Mouse (Mus musculus) urinary bladder, postnatal 14 days (tissue): ENCODE measurements around the gene Adm.
"Not testable (repeated sequence)": the region's sequence is repeated elsewhere in the genome, so short reads cannot be mapped to it uniquely, and the experiment has no call there.

ENCODE experiments used
- DNase-seq: peaks from one replicate; pipeline ENCODE4 v3.0.0; 2021; ENCODE audit warnings: low spot score

Adm gene

DNA sequence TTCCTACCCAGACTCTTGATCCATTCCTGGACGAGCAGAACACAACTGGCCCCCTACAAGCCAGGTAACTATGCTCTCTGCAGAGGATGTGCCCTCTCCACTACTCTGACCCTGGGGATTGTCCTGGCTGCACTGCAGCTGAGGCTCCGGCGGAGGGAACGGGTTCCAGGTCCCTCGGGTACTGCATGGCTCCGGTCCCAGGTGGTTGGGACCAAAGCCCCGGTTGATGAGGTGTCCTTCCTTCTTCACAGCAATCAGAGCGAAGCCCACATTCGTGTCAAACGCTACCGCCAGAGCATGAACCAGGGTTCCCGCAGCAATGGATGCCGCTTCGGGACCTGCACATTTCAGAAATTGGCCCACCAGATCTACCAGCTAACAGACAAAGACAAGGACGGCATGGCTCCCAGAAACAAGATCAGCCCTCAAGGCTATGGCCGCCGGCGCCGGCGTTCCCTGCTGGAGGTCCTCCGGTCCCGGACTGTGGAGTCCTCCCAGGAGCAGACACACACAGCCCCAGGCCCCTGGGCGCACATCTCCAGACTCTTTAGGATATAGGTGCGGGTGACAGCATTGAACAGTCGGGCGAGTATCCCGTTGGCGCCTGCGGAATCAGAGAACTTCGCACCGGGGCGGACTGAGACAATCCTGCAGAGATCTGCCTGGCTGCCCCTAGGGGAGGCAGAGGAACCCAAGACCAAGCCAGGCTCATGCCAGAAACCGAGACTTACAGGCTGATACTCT lies 1.3 kb downstream of the Adm start:
- peak; percentile 31 for DNase-seq

DNA sequence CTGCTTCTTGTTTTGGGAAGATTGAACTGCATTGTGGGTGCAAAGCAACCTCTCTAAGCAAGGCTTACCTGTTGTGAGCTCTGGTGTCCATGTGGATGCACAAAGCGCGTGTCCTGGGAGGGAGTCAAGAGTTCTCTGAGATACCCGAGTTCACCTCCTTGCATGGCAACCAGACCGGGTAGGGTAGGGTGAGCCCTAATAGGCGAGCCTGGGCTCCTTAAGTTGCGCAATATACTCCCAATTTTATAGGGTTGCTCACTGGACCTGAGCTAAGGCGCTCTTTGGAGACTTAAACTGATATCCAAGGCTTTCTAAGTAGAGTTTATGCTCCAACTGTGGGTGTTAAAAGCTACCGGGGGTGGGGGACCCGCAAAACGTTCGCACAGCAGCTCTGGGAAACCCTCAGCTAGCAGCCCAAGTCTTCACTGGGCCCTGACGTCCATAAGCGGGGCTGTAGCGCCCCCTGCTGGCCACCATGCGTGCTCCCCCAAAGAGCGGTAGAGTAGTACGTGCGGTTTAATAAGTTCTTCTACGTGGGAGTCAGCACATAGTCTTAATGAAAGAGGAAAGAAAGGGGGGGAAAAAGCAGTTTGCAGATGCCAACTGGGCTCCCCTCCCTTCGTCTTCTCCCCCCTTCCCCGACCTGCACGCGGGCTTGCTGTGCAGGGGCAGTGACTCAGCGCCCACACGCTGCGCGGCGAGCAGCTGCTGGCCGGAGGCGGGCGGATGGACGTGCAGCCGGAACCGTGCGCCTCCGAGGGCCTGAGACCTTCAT lies 2.6 kb downstream of the Adm start:
- peak; percentile 84 for DNase-seq

DNA sequence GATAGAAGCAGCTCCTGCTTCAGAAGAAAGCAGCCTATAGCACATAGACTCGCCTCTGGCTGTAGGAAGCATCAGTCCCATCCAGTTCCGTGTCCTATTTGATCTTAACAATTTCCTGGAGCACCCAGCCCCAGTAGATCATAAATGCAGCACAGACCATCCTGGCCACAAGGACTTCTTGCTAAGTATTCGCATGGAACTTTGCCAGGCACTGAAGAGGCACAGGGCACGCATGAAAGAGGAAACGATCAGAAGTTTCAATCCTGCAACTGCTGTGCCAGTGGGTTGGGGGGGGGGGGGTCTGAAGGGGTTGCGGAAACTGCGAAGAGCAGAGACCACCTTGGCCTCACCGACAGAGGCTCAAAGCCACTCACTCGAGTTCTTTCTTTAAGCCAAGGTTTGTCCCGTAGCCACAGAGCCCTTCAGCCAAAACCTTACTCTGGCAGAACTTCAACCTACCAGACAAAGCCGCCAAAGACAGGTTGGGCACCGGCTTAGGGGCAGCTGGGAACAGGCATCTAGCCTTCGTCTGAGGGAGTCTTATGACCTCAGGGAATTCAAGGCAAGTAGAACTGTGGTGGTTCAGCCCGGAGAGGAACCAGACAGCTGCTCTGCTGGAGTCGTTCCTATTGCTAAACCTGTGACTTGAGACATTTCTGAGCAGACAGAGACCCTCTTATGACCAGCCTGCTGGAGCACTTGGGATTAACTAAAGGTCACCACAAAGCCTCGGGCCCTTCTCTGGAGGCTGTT lies 3.9 kb downstream of the Adm start:
- no peak for DNase-seq

DNA sequence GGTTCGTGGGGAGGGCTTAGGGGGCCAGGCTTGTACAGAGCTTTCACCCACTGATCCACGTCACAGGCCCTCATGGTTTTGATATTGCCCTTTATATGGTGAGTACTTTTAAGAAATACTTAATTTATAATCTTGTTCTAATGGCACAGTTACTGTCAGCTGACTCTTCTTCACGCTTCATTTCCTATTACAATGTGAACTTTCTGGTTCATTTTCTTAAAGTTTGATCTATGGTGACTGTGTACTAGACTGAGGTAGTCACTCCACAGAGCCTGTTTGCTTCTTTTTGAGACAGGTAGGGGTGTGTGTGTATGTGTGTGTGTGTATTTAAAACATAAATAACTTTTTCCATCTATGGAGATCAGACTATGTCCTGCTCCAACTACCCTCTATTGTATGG lies 8.5 kb downstream of the Adm start:
- DNase-seq = no peak

DNA sequence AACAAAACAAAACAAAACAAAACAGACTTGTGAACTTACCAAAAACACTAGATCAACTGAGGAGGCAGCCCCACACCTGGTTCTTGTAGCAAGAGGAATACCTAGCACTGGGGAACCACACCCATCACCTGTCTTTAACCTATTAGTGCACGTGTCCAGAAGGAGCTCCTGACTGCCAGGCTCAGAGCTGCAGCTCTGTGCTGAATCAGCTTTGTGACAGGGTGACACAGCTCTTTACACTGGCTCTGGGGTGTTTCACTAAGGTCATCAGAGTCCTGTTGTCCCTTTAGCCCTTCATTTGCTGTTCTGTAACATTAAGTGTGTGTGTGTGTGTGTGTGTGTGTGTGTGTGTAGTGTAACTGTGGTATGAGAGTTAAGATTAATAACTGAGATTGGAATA lies 9.1 kb downstream of the Adm start:
- DNase-seq = no peak

DNA sequence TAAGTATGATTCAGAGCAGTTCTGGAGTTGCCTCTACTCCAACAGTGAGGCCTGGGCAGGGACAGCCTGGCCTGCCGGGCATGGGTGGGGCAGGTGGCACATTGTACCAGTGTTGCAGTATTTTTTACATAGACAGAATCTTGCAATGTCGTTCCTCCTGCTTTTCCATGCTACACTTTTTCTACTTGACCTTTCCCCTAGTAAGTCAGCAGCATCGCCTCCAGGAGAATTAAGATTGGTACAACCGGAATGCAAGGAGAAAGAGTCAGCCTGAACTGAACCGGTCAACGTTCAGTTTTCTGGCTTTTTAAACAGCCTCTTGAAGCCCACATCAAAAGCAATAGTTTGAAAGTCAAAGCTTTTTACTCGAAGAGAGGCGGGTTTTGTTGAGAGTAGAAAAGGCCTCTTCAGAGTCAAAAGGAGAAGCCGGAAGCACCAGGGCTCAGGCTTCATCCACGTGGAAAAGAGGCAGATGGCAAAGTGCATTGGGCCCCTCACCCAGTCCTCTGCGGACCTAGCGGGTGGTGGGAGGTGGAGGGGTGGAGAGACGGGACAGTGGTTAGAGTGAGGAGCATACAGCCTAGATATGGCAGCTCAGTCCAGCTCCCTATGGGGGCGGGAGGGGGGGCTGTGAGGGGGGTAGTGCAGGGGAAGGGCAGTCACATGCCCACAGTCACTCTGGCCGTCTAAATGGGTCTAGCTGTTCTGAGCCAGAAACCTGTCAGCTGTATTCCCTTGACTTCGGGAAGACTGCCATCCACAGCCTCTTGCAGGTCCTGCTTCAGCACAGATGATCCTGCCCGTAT lies 11.0 kb downstream of the Adm start:
- peak; percentile 66 for DNase-seq

DNA sequence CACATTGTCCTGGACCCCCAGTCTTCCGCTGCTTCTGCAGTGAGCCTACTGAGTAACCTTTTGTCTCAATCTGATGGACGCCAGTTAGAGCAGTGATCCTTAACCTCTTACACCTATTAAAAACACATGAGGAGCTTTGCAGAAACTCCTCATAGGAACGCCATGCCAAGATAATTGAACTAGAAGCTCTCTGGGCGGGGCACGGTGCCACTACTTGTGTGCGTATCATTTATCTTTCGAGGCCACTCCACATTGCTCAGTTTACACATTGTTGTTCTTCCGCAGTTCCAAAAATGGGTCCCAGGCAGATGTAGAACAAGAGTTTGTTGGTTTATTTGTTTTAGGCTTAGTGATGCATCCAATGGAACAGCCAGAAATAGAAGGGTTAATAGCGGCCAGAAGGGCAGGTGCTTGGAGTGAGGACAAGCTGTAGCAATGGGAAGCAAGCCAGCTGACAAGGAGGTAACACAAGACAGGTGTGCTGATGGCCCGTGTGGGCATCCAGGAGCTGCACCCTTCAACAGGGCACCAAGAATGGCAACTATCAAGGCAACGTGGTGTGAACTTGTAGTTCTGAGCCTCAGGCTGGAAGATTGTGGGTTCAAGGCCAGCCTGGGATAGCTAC lies 11.9 kb downstream of the Adm start:
- no peak for DNase-seq

DNA sequence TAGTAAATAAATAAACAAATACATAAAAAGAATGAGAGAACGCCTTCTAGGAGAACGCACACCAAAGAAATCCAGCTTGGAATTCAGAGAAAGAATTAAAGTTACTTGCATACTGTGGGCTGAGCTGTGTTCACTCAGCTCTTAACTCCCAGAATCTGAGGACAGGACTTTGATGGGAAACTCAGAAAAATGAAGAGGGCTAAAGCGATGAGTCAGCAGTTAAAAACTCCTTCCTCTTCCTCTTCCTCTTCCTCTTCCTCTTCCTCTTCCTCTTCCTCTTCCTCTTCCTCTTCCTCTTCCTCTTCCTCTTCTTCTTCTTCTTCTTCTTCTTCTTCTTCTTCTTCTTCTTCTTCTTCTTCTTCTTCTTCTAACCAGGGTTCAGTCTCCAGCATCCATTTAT lies 12.5 kb downstream of the Adm start:
- DNase-seq = not testable (repeated sequence)

DNA sequence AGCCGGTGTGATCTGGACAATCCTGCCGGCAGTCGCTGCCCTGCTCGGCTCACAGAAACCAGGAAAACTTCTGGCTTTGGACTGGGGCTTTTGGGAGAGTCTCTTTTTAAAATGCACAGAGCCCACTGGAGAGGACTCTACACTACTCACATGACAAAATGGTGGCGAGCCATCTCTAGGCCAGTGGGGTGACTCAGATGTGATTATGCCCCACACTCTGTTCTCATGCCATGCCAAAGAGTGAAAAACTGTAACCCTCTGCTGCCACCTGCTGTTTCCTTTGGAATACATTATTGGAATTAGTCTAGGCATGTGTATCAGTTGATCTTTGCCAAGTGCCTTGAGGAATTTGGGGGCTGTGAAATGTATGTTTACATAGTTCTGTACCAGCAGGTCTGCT lies 17.9 kb downstream of the Adm start:
- DNase-seq = peak; percentile 77

DNA sequence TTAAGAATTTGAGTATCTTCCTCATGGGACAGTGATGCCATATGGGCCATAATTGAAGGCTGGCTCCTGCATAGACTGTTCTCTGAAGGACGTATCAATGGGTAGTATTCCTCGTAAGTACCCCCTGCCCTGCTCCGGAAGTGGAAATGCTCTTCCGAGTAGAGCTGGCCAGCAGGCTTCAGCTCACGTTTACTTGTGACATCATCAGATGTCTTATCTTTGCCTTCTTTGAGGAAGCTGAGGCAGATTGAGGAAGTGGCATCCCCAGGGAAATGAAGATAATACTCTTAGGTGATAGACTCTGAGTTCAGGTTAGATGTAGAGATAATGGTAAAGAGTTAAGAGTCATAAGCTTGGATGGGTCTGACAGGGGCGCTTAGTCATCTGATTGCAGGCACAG lies 18.4 kb downstream of the Adm start:
- DNase-seq = no peak

DNA sequence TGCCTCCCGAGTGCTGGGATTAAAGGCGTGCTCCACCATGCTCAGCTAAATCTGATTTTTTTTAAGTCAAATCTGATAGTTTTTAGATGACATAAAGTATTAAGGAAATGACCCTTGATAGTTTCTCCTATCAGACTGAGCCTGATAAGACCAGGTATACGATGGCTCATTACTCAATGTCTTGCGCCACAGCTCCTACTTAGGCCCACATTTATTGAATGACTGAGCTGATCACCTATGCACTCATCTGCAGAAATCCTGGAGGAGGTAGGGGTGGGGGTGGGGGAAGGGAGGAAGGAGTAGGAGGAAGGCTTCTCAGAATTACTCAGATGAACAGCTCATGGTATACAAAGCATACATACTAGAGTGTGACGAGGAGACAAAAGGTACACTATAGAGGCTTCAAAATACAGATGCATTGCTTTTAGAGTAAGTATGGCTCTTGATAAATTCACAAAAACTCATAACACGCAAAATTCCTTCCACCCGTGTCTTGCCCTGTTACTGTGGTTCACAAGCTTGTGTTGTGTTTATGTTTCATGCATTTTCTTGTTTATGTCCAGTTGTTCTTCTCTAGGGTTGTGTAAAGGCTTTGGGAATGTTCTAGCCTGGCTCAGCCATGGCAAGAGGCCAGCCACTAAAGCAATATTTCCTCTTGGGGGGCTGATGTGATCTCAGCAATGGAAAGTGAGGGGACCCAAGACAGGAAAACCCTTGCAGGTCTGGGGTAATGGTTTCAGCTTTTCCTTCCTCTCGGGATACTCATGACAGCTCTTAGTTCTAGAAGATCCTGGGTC lies 19.3 kb downstream of the Adm start:
- DNase-seq = no peak

DNA sequence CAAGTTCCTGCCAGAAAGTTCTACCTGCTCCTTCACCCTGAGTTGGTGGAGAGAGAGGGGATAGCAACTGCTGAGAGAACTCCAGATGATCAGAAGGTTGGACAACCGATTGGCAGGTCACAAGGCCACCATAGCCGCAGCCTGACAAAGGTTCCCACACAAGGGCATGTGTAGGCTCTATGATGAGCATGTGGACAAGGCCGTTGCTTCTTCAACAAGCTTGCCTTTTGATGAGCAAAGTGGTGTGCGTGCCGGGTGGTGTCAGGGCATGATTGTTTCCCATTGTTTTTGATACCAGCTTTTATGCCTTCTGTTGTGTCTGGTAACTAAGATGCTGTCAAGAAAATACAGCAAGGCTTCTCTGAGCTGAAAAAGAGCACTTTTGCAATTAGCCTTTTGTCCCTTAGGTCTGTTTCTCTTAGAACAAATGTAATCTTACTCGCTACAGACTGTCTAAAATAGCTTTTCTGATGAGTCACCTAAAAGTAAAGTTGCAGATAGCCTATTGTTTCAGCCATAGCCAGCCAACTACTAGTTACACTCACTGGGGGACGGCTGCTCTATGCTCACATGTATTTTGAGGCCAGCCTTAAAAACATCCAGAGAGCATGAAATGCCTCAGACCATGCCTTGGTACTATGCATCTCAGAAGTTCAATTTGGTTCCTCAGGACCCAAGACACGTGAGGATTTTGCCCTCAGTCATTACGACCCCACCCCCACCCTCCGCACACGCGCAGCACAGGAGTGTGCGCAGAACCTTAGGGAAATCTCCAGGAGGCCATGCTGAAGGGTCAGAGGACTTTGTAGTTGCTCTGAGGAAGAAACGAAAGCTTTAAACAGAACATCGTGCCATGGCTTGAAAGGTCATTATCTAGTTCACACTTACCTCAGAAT lies 20.3 kb downstream of the Adm start:
- DNase-seq = no peak

DNA sequence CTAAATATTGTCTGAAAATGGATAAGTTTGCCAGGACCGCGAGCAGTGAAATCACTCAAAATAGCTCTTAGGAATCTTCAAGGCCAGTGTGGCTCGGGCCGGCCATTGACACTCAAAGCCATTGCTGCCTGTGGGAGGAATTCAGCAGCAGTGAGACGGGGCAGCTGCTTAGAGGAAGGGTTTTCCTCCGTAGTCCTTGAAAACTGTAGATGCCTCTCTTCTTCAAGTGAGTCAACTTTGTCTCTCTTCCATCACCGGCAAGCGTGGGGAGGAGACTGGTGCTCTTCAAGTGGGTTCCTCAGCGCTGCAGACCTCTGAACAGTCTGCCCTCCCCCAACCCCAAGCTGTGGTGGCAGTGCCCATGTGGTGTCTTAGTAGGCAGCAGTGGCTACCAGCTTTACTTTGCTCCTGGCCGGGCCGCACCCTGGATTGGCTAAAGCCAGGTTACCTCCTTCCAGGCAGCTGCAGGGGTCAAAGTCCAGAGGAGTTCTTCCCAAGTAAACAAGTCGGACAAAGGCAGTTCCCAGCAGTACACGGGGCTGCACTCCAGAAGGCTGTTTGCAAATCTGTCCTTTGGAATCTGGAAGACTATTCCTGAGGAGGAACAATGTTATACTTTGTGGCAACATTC lies 21.1 kb downstream of the Adm start:
- no peak for DNase-seq

DNA sequence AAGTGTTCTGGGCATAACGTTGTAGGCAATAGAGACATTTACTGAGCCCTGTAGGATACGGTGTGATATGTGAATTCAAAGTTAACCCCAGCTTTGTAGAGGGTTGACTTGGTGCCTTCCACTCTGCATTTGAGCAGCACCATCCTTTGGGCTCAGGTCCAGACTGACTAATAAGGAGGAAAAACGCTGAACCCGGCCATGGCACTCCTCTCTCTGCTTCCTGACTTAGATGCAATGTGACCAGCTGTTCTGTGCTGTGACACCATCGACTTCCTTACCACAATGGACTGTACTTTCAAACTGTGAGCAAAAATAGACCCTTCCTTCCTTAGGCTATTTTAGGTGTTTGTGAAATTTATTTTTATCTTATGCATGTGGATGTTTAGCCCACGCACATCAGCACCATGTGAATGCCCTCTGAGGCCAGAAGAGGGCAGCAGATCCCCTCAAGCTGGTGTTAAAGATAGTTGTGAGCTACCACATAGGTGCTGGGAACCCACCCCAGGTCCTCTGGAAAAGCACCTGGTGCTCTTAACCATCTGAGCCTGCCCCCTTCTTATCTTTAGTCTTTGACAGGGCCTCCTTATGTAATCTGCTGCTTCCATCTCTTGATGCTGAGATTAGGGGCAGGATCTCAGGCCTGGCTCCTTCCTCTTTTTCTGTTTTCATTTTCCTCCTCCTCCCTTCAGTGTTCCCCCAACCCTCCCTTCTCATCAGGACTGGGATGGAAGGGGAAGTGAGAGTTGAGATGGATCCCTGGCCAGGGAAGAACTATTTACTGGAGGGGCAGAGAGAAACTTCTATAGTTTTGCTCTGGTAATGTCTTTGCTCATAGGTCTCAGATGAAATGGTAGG lies 21.9 kb downstream of the Adm start:
- no peak for DNase-seq

DNA sequence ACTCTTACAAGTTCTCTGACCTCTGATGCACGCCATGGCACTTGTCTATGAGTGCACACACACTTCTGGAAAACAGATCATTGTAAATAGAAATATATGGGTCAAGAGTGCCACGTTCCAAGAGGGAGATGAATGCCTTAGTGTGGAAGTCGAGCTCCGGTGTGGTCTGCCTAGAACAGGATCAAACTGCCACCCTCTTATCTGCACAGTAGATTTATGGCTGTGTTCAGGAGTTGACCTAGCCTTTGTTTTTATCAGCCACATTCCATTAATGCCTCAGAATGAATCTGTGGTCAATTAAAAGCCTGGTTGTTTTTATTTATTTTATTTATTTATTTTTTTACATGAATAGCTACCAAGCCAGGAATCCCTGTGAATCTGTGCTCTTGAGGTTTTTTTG lies 23.0 kb downstream of the Adm start:
- DNase-seq = no peak

DNA sequence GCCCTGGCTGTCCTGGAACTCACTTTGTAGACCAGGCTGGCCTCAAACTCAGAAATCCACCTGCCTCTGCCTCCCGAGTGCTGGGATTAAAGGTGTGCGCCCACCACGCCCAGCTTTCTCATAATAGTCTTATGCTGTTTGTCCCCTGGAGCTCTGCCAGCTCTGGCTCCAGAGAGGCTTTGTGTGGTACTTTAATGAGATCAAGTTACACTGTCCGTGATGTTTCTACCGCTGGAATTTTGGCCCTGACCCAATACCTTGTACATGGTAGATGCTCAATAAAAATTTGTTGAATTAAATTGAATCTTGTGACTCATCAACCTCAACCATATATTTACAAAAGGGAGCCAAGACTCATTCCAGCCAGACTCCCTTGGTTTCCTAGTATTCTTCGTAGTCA lies 23.6 kb downstream of the Adm start:
- peak; percentile 68 for DNase-seq

DNA sequence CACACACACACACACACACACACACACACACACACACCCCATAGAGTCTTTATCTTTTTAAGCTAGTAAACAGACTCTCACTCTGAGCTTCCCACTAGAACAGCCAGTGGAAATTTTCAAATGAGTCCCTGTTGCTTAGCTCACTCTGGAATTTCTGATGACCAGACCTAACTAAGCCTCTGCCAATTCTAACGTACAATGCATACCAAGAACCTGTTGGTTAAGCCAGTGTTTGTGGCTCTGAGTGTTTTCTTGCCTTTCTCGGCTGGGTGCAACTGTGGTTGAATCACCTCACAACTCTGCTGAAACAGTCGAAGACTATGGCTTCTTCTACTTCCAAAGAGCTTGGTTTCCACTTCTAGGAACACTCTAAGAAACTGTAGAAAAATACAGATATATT lies 27.8 kb downstream of the Adm start:
- DNase-seq = no peak

DNA sequence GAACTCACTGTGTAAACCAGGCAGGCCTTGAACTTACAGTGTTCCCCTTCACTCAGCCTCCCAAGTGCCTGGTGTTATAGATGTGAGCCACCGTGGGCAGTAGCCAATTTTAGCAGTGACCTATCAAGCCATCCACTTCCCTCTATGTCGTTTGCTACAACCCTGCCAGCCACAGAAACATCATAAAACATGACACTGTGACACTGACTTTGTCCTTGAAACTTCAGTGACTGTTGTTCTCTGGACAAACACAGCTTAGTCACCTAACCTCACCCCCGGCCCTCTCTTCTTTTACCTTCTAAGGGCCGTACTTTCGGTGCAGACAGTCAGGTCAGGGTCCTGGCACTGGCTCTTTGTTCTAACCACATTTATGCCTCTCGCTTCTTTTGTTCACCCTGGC lies 28.5 kb downstream of the Adm start:
- DNase-seq = no peak
